Mouse (Mus musculus) left cerebral cortex, adult 9 months (tissue): ENCODE measurements at regions not wholly inside any gene's neighbourhood (a gene's known extent, or its start where the extent isn't known, plus 50 kb on each side); places are given as distances from the start of the nearest gene placed in this dataset.

Experiments used
- DNase-seq, 2 experiments: peaks; one replicate each; pipeline ENCODE4 v3.0.0; 2022; ENCODE audit warnings: low spot score in 2 of 2

GRCm38 (mm10) chr15:31173309-31174115, 50.6 kb upstream of the Dap start:
- DNase-seq = no peak
